15 mouse cellular contexts compared by ENCODE assay signal in genomic region chr1:88473899-88474298, GRCm38 (mm10). TPM values are rescaled to one million over a fixed set of nuclear protein-coding genes. Genes with fewer than 3 reads are reported as not detected.
A peak's percentile ranks its signal among the peaks of the same experiment; 100 is the strongest.
DNase-seq lines count a peak whose midpoint lies in the region; ATAC-seq and TF ChIP-seq lines count a peak whose summit lies in the region.
"Had no signal": no experiment of that assay in that cellular context is flagged by ENCODE, and none has a peak within 500 bp of the region (broad histone marks: within the 10 kb centered on the region; RNA-seq: fewer than 3 reads in every experiment).

No protein-coding gene starts in this region.

- no peak overlapping the region for H3K4me2 ChIP-seq in liver, postnatal 0 days (ENCODE audit: low read depth, low read length)
- H3K4me2 ChIP-seq in liver, embryonic 11.5 days = no peak overlapping the region
- no peak overlapping the region for H3K4me2 ChIP-seq in midbrain, embryonic 15.5 days
- H3K4me2 ChIP-seq: hindbrain, embryonic 15.5 days had no signal

- no peaks in the 10 kb centered on the region for H3K27me3 ChIP-seq in liver, postnatal 0 days (ENCODE audit: insufficient read depth, low read length)
- no peaks in the 10 kb centered on the region for H3K27me3 ChIP-seq in liver, embryonic 11.5 days (replicated peaks; ENCODE audit: control insufficient read depth, insufficient read depth, low read length)
- no peaks in the 10 kb centered on the region for H3K27me3 ChIP-seq in MEL (ENCODE audit: control insufficient read depth in 1 of 2, insufficient read depth in 2 of 2, low read length in 2 of 2)
- H3K27me3 ChIP-seq in midbrain, embryonic 15.5 days (replicated peaks) = no peaks in the 10 kb centered on the region
- H3K27me3 ChIP-seq: hindbrain, embryonic 15.5 days had no signal

- no peak overlapping the region for H3K4me3 ChIP-seq in liver, postnatal 0 days (ENCODE audit: low read depth, low read length)
- H3K4me3 ChIP-seq in liver, embryonic 11.5 days (ENCODE audit: low read depth, low read length) = no peak overlapping the region
- H3K4me3 ChIP-seq in MEL (ENCODE audit: control insufficient read depth in 1 of 2, insufficient read depth in 1 of 2, low read depth in 2 of 2, low read length in 2 of 2) = no peak overlapping the region
- no peak overlapping the region for H3K4me3 ChIP-seq in midbrain, embryonic 15.5 days
- H3K4me3 ChIP-seq: hindbrain, embryonic 15.5 days had no signal

- TF ChIP-seq EP300 in liver, postnatal 0 days (IDR thresholded peaks at IDR 0.05; ENCODE audit: low read depth) = no peak
- TF ChIP-seq EP300 in MEL (IDR thresholded peaks at IDR 0.05; ENCODE audit: low read depth in 1 of 2, low read length in 2 of 2) = no peak

- no peak overlapping the region for H3K27ac ChIP-seq in liver, postnatal 0 days (ENCODE audit: low read depth)
- no peak overlapping the region for H3K27ac ChIP-seq in liver, embryonic 11.5 days (ENCODE audit: low read depth, low read length)
- no peak overlapping the region for H3K27ac ChIP-seq in MEL (ENCODE audit: control insufficient read depth, low read depth, low read length)
- H3K27ac ChIP-seq in midbrain, embryonic 15.5 days = no peak overlapping the region
- H3K27ac ChIP-seq: hindbrain, embryonic 15.5 days had no signal

- peak; percentile 67 for TF ChIP-seq RAD21 in MEL (IDR thresholded peaks at IDR 0.05; ENCODE audit: low read depth, low read length)

- no peak for TF ChIP-seq POLR2A in MEL (IDR thresholded peaks at IDR 0.05; ENCODE audit: control insufficient read depth in 1 of 2, insufficient read depth in 1 of 2, low read depth in 1 of 2, low read length in 2 of 2, poor library complexity in 1 of 2)

- H3K9ac ChIP-seq in liver, postnatal 0 days (replicated peaks) = no peak overlapping the region
- no peak overlapping the region for H3K9ac ChIP-seq in liver, embryonic 11.5 days (ENCODE audit: low read depth, low read length)
- no peak overlapping the region for H3K9ac ChIP-seq in MEL (ENCODE audit: control insufficient read depth, low read depth, low read length, poor library complexity, severe bottlenecking)
- no peak overlapping the region for H3K9ac ChIP-seq in midbrain, embryonic 15.5 days
- H3K9ac ChIP-seq: hindbrain, embryonic 15.5 days had no signal

- WGBS in liver, postnatal 0 days (ENCODE audit: insufficient replicate concordance) = 63% methylated on average over 2 of the region's 2 CpGs
- WGBS in liver, embryonic 11.5 days = 52% methylated on average over 2 of the region's 2 CpGs
- 78% methylated on average over 2 of the region's 2 CpGs for WGBS in midbrain, embryonic 15.5 days

- DNase-seq in liver, postnatal 0 days = no peak
- no peak for DNase-seq in liver, embryonic 11.5 days (ENCODE audit: low spot score)
- peak; percentile 31 for DNase-seq in MEL (ENCODE audit: low read depth, low spot score)
- DNase-seq in embryo, embryonic 10 days (ENCODE audit: low spot score) = peak; percentile 55
- DNase-seq in adrenal gland, postnatal 25 days = no peak
- DNase-seq in cerebellum, adult 9-10 months = no peak
- DNase-seq: cerebellum, postnatal 36 days had no signal

- peak; percentile 70 for TF ChIP-seq CTCF in liver, postnatal 0 days (IDR thresholded peaks at IDR 0.05; ENCODE audit: low read depth)
- TF ChIP-seq CTCF in MEL (IDR thresholded peaks at IDR 0.05 in 2 of 3, conservative IDR thresholded peaks at IDR 0.05 in 1 of 3; ENCODE audit: control insufficient read depth in 1 of 3, insufficient read depth in 1 of 3, low read depth in 2 of 3, low read length in 3 of 3, poor library complexity in 1 of 3, severe bottlenecking in 1 of 3) = peak in 2 of 3 experiments; percentile 31 to 60; a peak in 4 of 6 replicates

- H3K9me3 ChIP-seq in liver, postnatal 0 days (ENCODE audit: low read length) = no peaks in the 10 kb centered on the region
- no peaks in the 10 kb centered on the region for H3K9me3 ChIP-seq in liver, embryonic 11.5 days (ENCODE audit: control insufficient read depth, low read length)
- H3K9me3 ChIP-seq in MEL (replicated peaks; ENCODE audit: insufficient read depth, low read length) = no peaks in the 10 kb centered on the region
- no peaks in the 10 kb centered on the region for H3K9me3 ChIP-seq in midbrain, embryonic 15.5 days
- H3K9me3 ChIP-seq: hindbrain, embryonic 15.5 days had no signal

- no peaks in the 10 kb centered on the region for H3K36me3 ChIP-seq in liver, postnatal 0 days (replicated peaks; ENCODE audit: insufficient read depth, low read length)
- H3K36me3 ChIP-seq in liver, embryonic 11.5 days (ENCODE audit: control insufficient read depth, insufficient read depth, low read length) = no peaks in the 10 kb centered on the region
- H3K36me3 ChIP-seq in MEL (ENCODE audit: control insufficient read depth in 1 of 2, insufficient read depth in 2 of 2, low read length in 2 of 2) = peaks cover 0 to 2% of the 10 kb centered on the region in 2 experiments; a peak in 2 of 4 replicates
- H3K36me3 ChIP-seq in midbrain, embryonic 15.5 days (replicated peaks) = no peaks in the 10 kb centered on the region
- H3K36me3 ChIP-seq: hindbrain, embryonic 15.5 days had no signal

- ATAC-seq in liver, postnatal 0 days = no peak
- no peak for ATAC-seq in liver, embryonic 11.5 days (replicated peaks; ENCODE audit: low FRiP score)
- peak; percentile 54; the same call in 1 of the 2 replicates for ATAC-seq in megakaryocyte-erythroid progenitor cell, adult 5-6 weeks (replicated peaks; ENCODE audit: low FRiP score, low TSS enrichment, poor library complexity, severe bottlenecking)
- no peak for ATAC-seq in midbrain, embryonic 15.5 days (replicated peaks)

- no peaks in the 10 kb centered on the region for H3K79me2 ChIP-seq in MEL (ENCODE audit: control insufficient read depth, insufficient read depth, low read length, poor library complexity)

- peaks cover 8% of the 10 kb centered on the region; the same call in 1 of the 2 replicates for H3K4me1 ChIP-seq in liver, postnatal 0 days (ENCODE audit: insufficient read depth)
- H3K4me1 ChIP-seq in liver, embryonic 11.5 days (replicated peaks; ENCODE audit: control insufficient read depth, insufficient read depth, low read length) = peaks cover 23% of the 10 kb centered on the region
- peaks cover 0 to 2% of the 10 kb centered on the region in 2 experiments; a peak in 1 of 4 replicates for H3K4me1 ChIP-seq in MEL (ENCODE audit: control insufficient read depth in 1 of 2, insufficient read depth in 2 of 2, low read length in 2 of 2)
- H3K4me1 ChIP-seq in midbrain, embryonic 15.5 days = peaks cover 13% of the 10 kb centered on the region

TF ChIP-seq in MEL, 35 proteins besides CTCF, POLR2A, EP300 and RAD21:
- TF ChIP-seq MEF2A (IDR thresholded peaks at IDR 0.05; ENCODE audit: extremely low read depth, insufficient replicate concordance, low read depth, low read length, poor library complexity, severe bottlenecking) (no peak), SMC3 (IDR thresholded peaks at IDR 0.05; ENCODE audit: low read depth, low read length) (peak; percentile 77), ZC3H11A (IDR thresholded peaks at IDR 0.05; ENCODE audit: low read depth, low read length) (peak; percentile 51), MXI1 (IDR thresholded peaks at IDR 0.05; ENCODE audit: low read depth, low read length) (no peak)

RNA-seq across cellular contexts. Expression of gene Glrp1, which starts 36.0 kb away (rescaled TPM):
- polyA plus RNA-seq in liver, postnatal 0 days (2015; fragmentation: Nextera tagmentation; extraction: Ambion mirVana) = 0.08 and 0.11 TPM in 2 replicates
- polyA plus RNA-seq in liver, embryonic 11.5 days (2014; fragmentation: Nextera tagmentation; extraction: Ambion mirVana) = 0.08 TPM in 1 of 2 replicates, not detected in the other
- total RNA-seq in MEL (2012; rRNA removed) = not detected in 2 replicates
- not detected for polyA plus RNA-seq in MEL (2012; ENCODE audit: insufficient read depth in 1 of 2, insufficient read length in 2 of 2, low read depth in 1 of 2, low replicate concordance in 2 of 2, missing spikeins in 1 of 2)
- total RNA-seq in megakaryocyte-erythroid progenitor cell, adult 5-6 weeks (2014; fragmentation: Nextera tagmentation) = 1.7 TPM in 1 of 2 replicates, not detected in the other
- 0.23 and 1.6 TPM in 2 replicates for total RNA-seq in megakaryocyte-erythroid progenitor cell, adult 5-6 weeks (2017)
- total RNA-seq in adrenal gland, postnatal 25 days (2021) = not detected in 2 replicates
- not detected in 2 replicates for polyA plus RNA-seq in midbrain, embryonic 15.5 days (2015; fragmentation: Nextera tagmentation; extraction: Ambion mirVana)
- total RNA-seq: adrenal gland, adult 18-20 months; gastrocnemius, adult 18-20 months had no signal
- polyA plus RNA-seq: hindbrain, embryonic 15.5 days; limb, embryonic 11.5 days; neural tube, embryonic 11.5 days; small intestine, adult 2 months had no signal

Comparison
In these comparisons a context has a peak if more than half of its experiments do, and no peak if none do; other contexts are left out.
1. DNase-seq: peak in MEL (single experiment) and embryo, embryonic 10 days (single experiment); none in liver, postnatal 0 days (single experiment), liver, embryonic 11.5 days (single experiment), adrenal gland, postnatal 25 days (single experiment) and cerebellum, adult 9-10 months (single experiment).